Mouse (Mus musculus) 416B (cell line): ENCODE measurements around the gene Lhx3.
A peak's percentile ranks its signal among the peaks of the same experiment; 100 is the strongest.

Source experiments
- DNase-seq: peaks from one replicate; pipeline ENCODE4 v3.0.0; 2011; ENCODE audit warnings: low read depth

The Lhx3 gene

GRCm38 (mm10) chr2:26201926-26202848 is 5.9 kb downstream of the Lhx3 start:
- no peak for DNase-seq

- DNase-seq: no peak
These were observed 9.6 kb downstream of the Lhx3 start for GRCm38 (mm10) chr2:26198488-26198887.

DNA sequence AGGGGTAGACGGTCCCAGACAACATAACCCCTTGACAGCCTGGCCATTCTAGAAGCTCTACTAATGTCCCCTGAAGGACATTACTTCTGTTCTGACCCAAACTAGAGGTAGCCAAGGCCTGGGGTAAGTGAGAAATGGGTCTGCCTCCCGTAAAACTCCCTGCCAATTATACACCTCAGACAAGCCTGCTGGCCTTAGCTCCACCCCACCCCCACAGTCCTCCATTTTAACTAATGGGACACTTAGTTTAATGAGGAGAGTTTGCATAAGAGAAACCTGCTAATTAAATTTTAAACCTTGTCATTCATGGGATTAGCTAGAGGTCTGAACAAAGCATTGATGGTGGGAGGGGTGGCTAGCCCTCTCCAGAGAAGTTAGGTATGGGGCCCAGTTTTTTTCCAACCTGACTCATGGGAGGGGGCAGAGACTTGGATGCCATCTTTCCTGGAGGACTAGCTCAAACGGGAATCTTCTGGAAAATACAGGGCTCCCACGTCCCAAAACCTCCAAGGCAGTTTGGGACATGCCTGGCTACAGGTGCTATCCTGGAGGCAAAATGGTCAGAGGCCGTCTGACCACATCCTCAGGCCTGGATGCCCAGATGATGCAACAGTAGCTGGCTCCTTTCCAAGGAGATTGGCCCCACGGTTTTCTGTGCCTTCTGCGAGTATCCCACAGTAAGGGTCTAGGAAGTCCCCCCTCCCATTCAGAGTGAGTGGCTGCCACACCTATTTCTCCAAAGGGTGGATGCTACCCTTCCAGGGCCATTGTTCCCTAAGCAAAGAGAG is 13.3 kb downstream of the Lhx3 start:
- peak; percentile 68 for DNase-seq

GRCm38 (mm10) chr2:26188517-26188916 is 19.6 kb downstream of the Lhx3 start:
- DNase-seq: peak; percentile 94

- peak; percentile 67 for DNase-seq
These were observed 23.7 kb downstream of the Lhx3 start for GRCm38 (mm10) chr2:26184352-26184751.

- no peak for DNase-seq
These were observed 25.4 kb downstream of the Lhx3 start for GRCm38 (mm10) chr2:26182646-26183045.

- no peak for DNase-seq
These were observed 30.9 kb downstream of the Lhx3 start for GRCm38 (mm10) chr2:26177189-26177588.

GRCm38 (mm10) chr2:26176731-26177130 is 31.4 kb downstream of the Lhx3 start:
- no peak for DNase-seq

- DNase-seq: no peak
These were observed 32.9 kb downstream of the Lhx3 start for GRCm38 (mm10) chr2:26175191-26175590.

DNA sequence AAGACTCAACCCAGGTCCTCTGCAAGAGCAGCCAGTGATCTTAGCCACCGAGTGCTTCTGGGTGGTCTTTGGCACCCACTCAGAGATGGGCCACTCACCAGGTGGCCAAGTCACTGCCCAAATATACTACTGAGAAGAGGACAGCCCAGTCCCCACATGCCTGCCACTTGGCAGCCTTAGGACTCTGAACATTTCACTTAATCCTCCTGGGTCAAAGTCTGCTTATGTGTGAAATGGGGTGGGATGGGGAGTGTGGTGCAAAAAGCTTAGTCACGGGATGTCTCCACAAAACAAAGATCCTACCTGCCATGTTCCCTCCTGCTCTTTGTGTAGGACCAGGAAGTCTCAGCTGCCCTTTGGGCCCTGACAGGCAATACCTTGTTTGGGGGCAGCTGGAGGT is 35.9 kb downstream of the Lhx3 start:
- DNase-seq: no peak

GRCm38 (mm10) chr2:26170376-26170775 is 37.7 kb downstream of the Lhx3 start:
- DNase-seq: no peak

GRCm38 (mm10) chr2:26168843-26169579 is 39.1 kb downstream of the Lhx3 start:
- DNase-seq: no peak

DNA sequence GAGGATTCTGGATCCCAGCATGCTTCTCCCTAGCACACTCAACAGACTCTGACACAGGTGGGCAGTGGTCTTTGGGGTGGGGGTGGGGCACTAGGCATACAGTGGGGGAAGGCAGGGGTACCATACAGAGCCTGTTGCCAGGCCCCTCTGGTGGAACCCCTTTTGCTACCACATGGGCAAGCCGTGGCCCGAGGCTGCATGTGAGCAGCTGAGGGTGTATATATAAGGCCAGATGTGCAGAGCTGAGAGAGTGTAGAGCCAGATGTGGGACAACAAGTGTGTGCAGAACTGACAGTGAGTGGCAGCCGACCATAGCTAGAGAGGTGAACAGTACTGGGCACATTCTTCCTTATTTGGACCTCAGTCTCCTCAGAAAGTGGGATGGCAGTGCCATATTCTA is 41.2 kb downstream of the Lhx3 start:
- no peak for DNase-seq

DNA sequence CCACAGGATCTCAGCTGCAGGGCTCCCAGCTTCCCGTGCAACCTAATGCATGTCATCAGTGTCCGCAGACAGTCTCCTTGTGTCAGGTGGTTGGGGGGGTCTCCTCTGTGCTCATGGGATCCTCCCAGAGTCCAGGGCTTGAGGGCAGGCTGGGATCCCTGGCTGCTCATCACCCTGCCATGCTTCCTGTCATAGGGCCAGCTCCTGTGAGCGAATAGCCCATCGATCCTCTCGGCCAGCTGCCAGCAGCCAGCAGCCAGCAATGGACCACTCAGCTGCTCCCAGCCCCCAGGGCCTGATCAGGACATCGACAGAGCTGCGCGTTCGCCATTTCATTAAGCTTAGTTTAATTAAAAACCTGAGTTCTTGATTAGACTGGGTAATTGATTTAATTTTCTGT is 50.0 kb downstream of the Lhx3 start:
- DNase-seq: no peak

- peak; percentile 24 for DNase-seq
These were observed 51.7 kb downstream of the Lhx3 start for GRCm38 (mm10) chr2:26156191-26156977.

GRCm38 (mm10) chr2:26155737-26156136 is 52.4 kb downstream of the Lhx3 start:
- DNase-seq: no peak

- DNase-seq: peak; percentile 28
These were observed 53.5 kb downstream of the Lhx3 start for GRCm38 (mm10) chr2:26154586-26154985.

DNA sequence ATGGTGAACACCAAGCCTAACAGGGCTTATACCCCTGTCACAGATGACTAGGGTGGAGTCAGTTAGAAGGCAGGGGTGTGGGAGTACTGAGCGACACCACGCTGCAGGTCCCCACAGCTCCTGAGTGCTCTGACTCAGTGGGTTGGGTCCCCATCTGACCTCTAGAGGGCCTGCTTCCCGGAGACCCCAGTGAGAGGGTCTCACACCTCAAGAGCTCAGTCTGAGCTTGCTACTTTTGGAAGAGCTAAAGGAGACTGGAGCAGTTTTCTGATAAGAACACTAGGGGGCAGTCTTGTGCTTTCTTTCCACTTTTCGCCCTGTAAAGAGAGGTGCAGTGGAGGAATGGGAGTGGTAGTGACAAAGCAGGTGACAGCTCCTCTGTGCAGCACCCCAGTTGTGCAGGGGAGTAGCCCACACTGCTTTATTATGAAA is 54.2 kb downstream of the Lhx3 start:
- DNase-seq: peak; percentile 75

DNA sequence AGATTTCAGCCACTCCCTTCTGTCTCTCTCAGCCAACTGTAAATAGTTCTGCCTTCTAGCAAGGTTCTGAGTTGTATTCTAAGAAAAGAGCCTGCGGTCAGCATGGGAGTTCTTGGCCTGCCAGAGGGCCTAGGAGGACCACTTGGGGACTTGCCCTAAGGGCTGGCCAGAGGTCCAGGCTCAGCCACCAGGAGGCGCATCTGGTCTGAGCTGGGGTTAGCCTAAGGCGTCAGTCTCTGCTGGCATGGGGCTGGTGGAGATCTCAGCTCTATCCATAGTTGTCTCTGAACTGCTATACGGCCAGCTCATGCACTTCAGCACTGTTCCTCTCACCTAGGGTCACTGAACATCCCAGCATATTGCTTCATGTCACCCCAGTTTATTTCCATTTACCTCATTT is 54.8 kb downstream of the Lhx3 start:
- DNase-seq: peak; percentile 77
